Mouse (Mus musculus): ENCODE measurements around the gene Nckap5.

DNA sequence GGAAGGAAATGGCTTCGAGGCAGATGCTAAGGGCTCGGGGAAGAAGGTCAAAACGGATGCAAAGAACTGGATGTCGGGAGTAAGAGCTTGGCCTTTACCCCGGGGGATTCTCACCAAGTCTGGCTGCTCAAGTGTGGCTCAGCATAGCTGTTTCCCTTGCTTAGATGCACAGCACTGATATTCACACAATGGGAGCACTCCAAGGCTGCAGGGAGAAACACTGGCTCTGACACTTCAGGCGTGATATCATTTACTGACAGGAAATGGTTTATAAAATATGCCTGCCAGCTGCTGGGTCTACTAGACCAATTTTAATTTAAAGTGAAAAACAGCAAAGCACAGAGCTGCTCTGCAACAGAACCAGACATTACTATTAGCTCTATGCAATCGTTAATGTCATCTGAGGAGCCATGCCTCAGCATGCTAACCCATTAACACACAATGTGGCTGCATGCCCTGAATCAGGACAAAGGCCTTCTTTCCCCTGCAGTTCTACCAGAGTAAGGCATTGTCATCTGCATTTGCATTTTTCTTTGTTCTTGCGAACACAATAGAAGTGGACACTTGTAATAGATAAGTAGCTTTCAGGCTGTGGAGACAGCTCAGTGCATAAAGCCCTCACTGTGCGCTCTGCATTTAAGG is 453.1 kb downstream of the Nckap5 start:
- TF ChIP-seq CTCF (IDR thresholded peaks at IDR 0.05; ENCODE audit: low read depth), result no peak
- no peak for TF ChIP-seq EP300 (IDR thresholded peaks at IDR 0.05; ENCODE audit: low read depth)

All from liver, embryonic 14.5 days (tissue).